Mouse (Mus musculus): Measurements from ENCODE around the gene Ttll11. TPM values are rescaled to one million over a fixed set of nuclear protein-coding genes. Genes with fewer than 3 reads are reported as not detected.
A peak's percentile ranks its signal among the peaks of the same experiment; 100 is the strongest.

The Ttll11 gene
- total RNA-seq, 2 experiments from 2014 or later = 2.5 to 2.9 TPM

GRCm38 (mm10) chr2:35977749-35978148 is 2.0 kb downstream of the Ttll11 start:
- DNase-seq = no peak
- intact Hi-C loops (cut with DNase I; ENCODE audit: low total_unique reads) = no loop called here

- no peak for DNase-seq
- intact Hi-C loops (cut with DNase I; ENCODE audit: low total_unique reads) = no loop called here
Observed at GRCm38 (mm10) chr2:35972259-35973001, 7.3 kb downstream of the Ttll11 start.

GRCm38 (mm10) chr2:35965883-35966513 is 13.7 kb downstream of the Ttll11 start:
- intact Hi-C loops (cut with DNase I; ENCODE audit: low total_unique reads) = no loop called here
- DNase-seq = no peak

GRCm38 (mm10) chr2:35963280-35963679 is 16.4 kb downstream of the Ttll11 start:
- intact Hi-C loops (cut with DNase I; ENCODE audit: low total_unique reads) = no loop called here
- DNase-seq = no peak

GRCm38 (mm10) chr2:35961593-35962127 is 18.1 kb downstream of the Ttll11 start:
- DNase-seq = no peak
- intact Hi-C loops (cut with DNase I; ENCODE audit: low total_unique reads) = no loop called here

- intact Hi-C loops (cut with DNase I; ENCODE audit: low total_unique reads) = no loop called here
Observed at GRCm38 (mm10) chr2:35957471-35958140, 22.1 kb downstream of the Ttll11 start.

GRCm38 (mm10) chr2:35955211-35955610 is 24.5 kb downstream of the Ttll11 start:
- intact Hi-C loops (cut with DNase I; ENCODE audit: low total_unique reads) = no loop called here
- no peak for DNase-seq

More at GRCm38 (mm10) chr2:35957471-35958140, 22.1 kb downstream of the Ttll11 start:
- no peak for DNase-seq

GRCm38 (mm10) chr2:35952187-35952958 is 27.3 kb downstream of the Ttll11 start:
- no peak for DNase-seq
- intact Hi-C loops (cut with DNase I; ENCODE audit: low total_unique reads) = no loop called here

GRCm38 (mm10) chr2:35944896-35945295 is 34.8 kb downstream of the Ttll11 start:
- no peak for DNase-seq
- intact Hi-C loops (cut with DNase I; ENCODE audit: low total_unique reads) = no loop called here

- intact Hi-C loops (cut with DNase I; ENCODE audit: low total_unique reads) = no loop called here
- DNase-seq = no peak
Observed at GRCm38 (mm10) chr2:35942960-35943359, 36.8 kb downstream of the Ttll11 start.

- intact Hi-C loops (cut with DNase I; ENCODE audit: low total_unique reads) = no loop called here
- DNase-seq = no peak
Observed at GRCm38 (mm10) chr2:35935045-35935444, 44.7 kb downstream of the Ttll11 start.

GRCm38 (mm10) chr2:35933116-35933515 is 46.6 kb downstream of the Ttll11 start:
- DNase-seq = no peak
- intact Hi-C loops (cut with DNase I; ENCODE audit: low total_unique reads) = no loop called here

GRCm38 (mm10) chr2:35931619-35932018 is 48.1 kb downstream of the Ttll11 start:
- intact Hi-C loops (cut with DNase I; ENCODE audit: low total_unique reads) = no loop called here
- DNase-seq = no peak

- intact Hi-C loops (cut with DNase I; ENCODE audit: low total_unique reads) = no loop called here
Observed at GRCm38 (mm10) chr2:35930498-35931149, 49.1 kb downstream of the Ttll11 start.

GRCm38 (mm10) chr2:35928133-35928532 is 51.6 kb downstream of the Ttll11 start:
- DNase-seq = peak; percentile 45

More at GRCm38 (mm10) chr2:35930498-35931149, 49.1 kb downstream of the Ttll11 start:
- peak; percentile 81 for DNase-seq

GRCm38 (mm10) chr2:35924947-35925346 is 54.8 kb downstream of the Ttll11 start:
- intact Hi-C loops (cut with DNase I; ENCODE audit: low total_unique reads) = no loop called here
- DNase-seq = no peak

More at GRCm38 (mm10) chr2:35928133-35928532, 51.6 kb downstream of the Ttll11 start:
- intact Hi-C loops (cut with DNase I; ENCODE audit: low total_unique reads) = loop anchor here (2.0 kb wide), 1 partner anchor 383 kb away; no protein-coding TSS in a partner anchor

GRCm38 (mm10) chr2:35922956-35923355 is 56.8 kb downstream of the Ttll11 start:
- intact Hi-C loops (cut with DNase I; ENCODE audit: low total_unique reads) = no loop called here
- no peak for DNase-seq

- no peak for DNase-seq
- intact Hi-C loops (cut with DNase I; ENCODE audit: low total_unique reads) = no loop called here
Observed at GRCm38 (mm10) chr2:35912090-35912489, 67.6 kb downstream of the Ttll11 start.

GRCm38 (mm10) chr2:35911675-35912074 is 68.0 kb downstream of the Ttll11 start:
- intact Hi-C loops (cut with DNase I; ENCODE audit: low total_unique reads) = no loop called here
- no peak for DNase-seq
